Mouse (Mus musculus): ENCODE data around the gene Spp1.
"Not testable (repeated sequence)": the region's sequence is repeated elsewhere in the genome, so short reads cannot be mapped to it uniquely, and the experiment has no call there.

The Spp1 gene

GRCm38 (mm10) chr5:104436406-104437076 lies 1.6 kb downstream of the Spp1 start:
- no peak for DNase-seq

- DNase-seq: no peak
Measured at GRCm38 (mm10) chr5:104442396-104442795, 7.5 kb downstream of the Spp1 start.

- DNase-seq: no peak
Measured at GRCm38 (mm10) chr5:104442850-104443249, 7.9 kb downstream of the Spp1 start.

GRCm38 (mm10) chr5:104446156-104446555 lies 11.2 kb downstream of the Spp1 start:
- DNase-seq: peak; percentile 82

GRCm38 (mm10) chr5:104448346-104448745 lies 13.4 kb downstream of the Spp1 start:
- DNase-seq: not testable (repeated sequence)

GRCm38 (mm10) chr5:104449491-104449890 lies 14.6 kb downstream of the Spp1 start:
- no peak for DNase-seq

- DNase-seq: no peak
Measured at GRCm38 (mm10) chr5:104453075-104453474, 18.2 kb downstream of the Spp1 start.

- no peak for DNase-seq
Measured at GRCm38 (mm10) chr5:104454564-104454963, 19.6 kb downstream of the Spp1 start.

- DNase-seq: peak; percentile 91
Measured at GRCm38 (mm10) chr5:104458832-104459705, 24.2 kb downstream of the Spp1 start, which contains the start of gene Pkd2. Pkd2 (plus strand) TSS chr5:104459450.

GRCm38 (mm10) chr5:104459706-104460455 lies 25.0 kb downstream of the Spp1 start:
- peak; percentile 71 for DNase-seq

- no peak for DNase-seq
Measured at GRCm38 (mm10) chr5:104460456-104460838, 25.5 kb downstream of the Spp1 start.

- peak; percentile 30 for DNase-seq
Measured at GRCm38 (mm10) chr5:104460856-104461255, 25.9 kb downstream of the Spp1 start.

GRCm38 (mm10) chr5:104465279-104465678 lies 30.4 kb downstream of the Spp1 start:
- peak; percentile 20 for DNase-seq

- DNase-seq: peak; percentile 74
Measured at GRCm38 (mm10) chr5:104465731-104466130, 30.8 kb downstream of the Spp1 start.

- DNase-seq: no peak
Measured at GRCm38 (mm10) chr5:104466816-104467215, 31.9 kb downstream of the Spp1 start.

GRCm38 (mm10) chr5:104468586-104468985 lies 33.7 kb downstream of the Spp1 start:
- DNase-seq: no peak

- DNase-seq: no peak
Measured at GRCm38 (mm10) chr5:104470981-104471391, 36.1 kb downstream of the Spp1 start.

GRCm38 (mm10) chr5:104472371-104472770 lies 37.5 kb downstream of the Spp1 start:
- DNase-seq: peak; percentile 30

- no peak for DNase-seq
Measured at GRCm38 (mm10) chr5:104480367-104480766, 45.4 kb downstream of the Spp1 start.

GRCm38 (mm10) chr5:104482856-104483255 lies 47.9 kb downstream of the Spp1 start:
- no peak for DNase-seq
